Mouse (Mus musculus): Measurements from ENCODE around the gene Gstm4. TPM values are rescaled to one million over a fixed set of nuclear protein-coding genes. Genes with fewer than 3 reads are reported as not detected.
"Not testable (repeated sequence)": the region's sequence is repeated elsewhere in the genome, so short reads cannot be mapped to it uniquely, and the experiment has no call there.

Gstm4 gene
- polyA plus RNA-seq, 1 experiment from 2014 or later: 17.2 TPM

DNA sequence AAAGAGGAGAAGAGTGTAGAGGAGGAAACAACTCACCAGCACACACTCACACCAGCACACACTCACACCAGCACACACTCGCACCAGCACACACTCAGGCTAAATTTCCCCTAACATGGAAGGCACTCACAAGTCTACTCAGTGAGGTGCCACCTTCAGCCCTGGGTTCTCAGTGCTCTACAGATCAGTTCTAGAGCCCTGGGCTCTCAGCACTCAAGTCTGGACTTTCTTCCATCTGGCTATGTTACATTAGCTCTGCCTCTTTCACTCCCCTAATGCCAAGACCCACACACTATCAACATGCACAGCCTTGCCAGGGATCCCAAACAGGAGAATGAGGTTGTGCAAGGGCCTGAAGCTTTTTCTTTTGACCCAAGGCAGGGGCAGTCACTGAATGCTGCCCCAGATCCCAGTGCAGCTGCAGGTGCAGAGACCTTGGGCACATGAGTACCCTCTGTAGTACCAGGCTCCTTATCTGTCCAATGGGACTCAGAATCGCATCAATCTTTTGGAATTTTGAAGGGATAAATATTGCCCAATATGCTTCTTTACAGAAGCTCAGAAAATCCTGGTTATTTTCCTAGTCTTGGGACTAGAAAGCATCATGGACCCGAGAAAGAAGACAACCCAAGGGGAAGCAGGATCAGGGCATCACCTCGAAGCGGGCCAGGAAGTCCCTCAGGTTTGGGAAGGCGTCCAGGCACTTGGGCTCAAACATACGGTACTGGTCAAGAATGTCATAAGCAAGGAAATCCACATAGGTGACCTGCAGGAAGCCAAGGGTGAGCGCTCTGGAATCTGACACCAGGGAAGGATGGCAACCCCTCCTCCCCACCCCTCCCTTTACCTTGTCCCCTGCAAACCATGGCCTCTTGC, 30.4 kb downstream of the Gstm4 start:
- no peak overlapping the region for H3K4me3 ChIP-seq (ENCODE audit: low read length)
- H3K9ac ChIP-seq (ENCODE audit: low read depth, low read length): no peak overlapping the region
- no peak for ATAC-seq (ENCODE audit: low FRiP score, low TSS enrichment)
- H3K9me3 ChIP-seq (ENCODE audit: control insufficient read depth, low read length): no peaks in the 10 kb centered on the region
- 59% methylated on average over 8 of the region's 8 CpGs for WGBS
- H3K4me1 ChIP-seq (ENCODE audit: control insufficient read depth, insufficient read depth, low read length): 0 out of 2 replicates have a peak, but pooled peaks cover 4% of the 10 kb centered on the region
- no peaks in the 10 kb centered on the region for H3K27me3 ChIP-seq (ENCODE audit: control insufficient read depth, insufficient read depth, low read length)
- no peaks in the 10 kb centered on the region for H3K36me3 ChIP-seq (ENCODE audit: control insufficient read depth, insufficient read depth, low read length)
- H3K4me2 ChIP-seq (replicated peaks; ENCODE audit: low read depth, low read length): no peak overlapping the region
- no peak overlapping the region for H3K27ac ChIP-seq (ENCODE audit: low read depth, low read length)

DNA sequence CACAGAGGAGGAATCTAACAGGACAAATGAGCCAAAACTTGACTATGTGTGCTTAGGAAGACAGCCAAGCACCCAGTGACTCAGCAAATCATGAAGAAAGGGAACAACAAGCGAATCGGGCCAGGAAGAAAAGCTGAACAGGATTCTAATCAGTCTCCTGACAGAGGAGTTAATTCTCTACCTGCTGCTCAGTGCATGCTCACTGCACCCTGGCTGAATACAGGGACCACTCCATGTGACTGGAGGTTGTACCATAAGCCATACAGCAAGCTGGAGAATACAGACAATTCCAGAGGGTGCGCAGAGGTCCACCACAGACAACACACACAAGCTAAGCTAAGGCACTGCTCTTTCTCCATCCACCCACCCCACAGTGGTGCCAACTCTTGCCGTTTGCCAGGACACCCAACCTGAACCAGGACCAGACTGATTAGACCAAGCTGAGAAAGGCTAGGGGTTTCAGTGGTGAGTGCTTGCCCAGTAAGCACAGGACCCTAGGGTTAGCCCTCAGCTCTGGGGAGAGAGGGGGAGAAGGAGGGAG, 31.3 kb downstream of the Gstm4 start:
- Histone ChIP-seq H3K4me1 (ENCODE audit: control insufficient read depth, insufficient read depth, low read length) (0 out of 2 replicates have a peak, but pooled peaks cover 4% of the 10 kb centered on the region), H3K27me3 (ENCODE audit: control insufficient read depth, insufficient read depth, low read length) (no peaks in the 10 kb centered on the region), H3K4me3 (ENCODE audit: low read length) (no peak overlapping the region), H3K27ac (ENCODE audit: low read depth, low read length) (no peak overlapping the region), H3K9me3 (ENCODE audit: control insufficient read depth, low read length) (no peaks in the 10 kb centered on the region), H3K36me3 (ENCODE audit: control insufficient read depth, insufficient read depth, low read length) (no peaks in the 10 kb centered on the region), H3K9ac (ENCODE audit: low read depth, low read length) (no peak overlapping the region), H3K4me2 (replicated peaks; ENCODE audit: low read depth, low read length) (no peak overlapping the region)
- WGBS: 83% methylated on average over 4 of the region's 4 CpGs
- no peak for ATAC-seq (ENCODE audit: low FRiP score, low TSS enrichment)

DNA sequence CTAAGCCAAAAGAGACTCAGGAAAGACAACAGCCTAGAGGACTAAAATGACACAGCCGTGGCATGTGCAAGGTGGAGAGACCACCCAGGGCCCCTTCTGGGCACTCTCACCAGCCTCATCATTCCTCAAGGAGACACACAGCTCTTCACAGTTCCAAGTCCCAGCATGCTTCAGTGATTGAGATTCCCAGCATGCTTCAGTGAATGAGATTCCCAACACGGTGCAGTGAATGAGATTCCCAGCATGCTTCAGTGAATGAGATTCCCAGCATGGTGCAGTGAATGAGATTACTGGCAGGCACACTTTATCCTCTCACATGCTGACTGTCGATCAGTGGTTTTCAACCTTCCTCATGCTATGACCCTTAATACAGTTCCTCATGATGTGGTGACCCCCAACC, 33.1 kb downstream of the Gstm4 start:
- Histone ChIP-seq H3K4me1 (ENCODE audit: control insufficient read depth, insufficient read depth, low read length) (0 out of 2 replicates have a peak, but pooled peaks cover 4% of the 10 kb centered on the region), H3K27me3 (ENCODE audit: control insufficient read depth, insufficient read depth, low read length) (no peaks in the 10 kb centered on the region), H3K9ac (ENCODE audit: low read depth, low read length) (no peak overlapping the region), H3K9me3 (ENCODE audit: control insufficient read depth, low read length) (no peaks in the 10 kb centered on the region), H3K27ac (ENCODE audit: low read depth, low read length) (no peak overlapping the region), H3K4me3 (ENCODE audit: low read length) (no peak overlapping the region), H3K4me2 (replicated peaks; ENCODE audit: low read depth, low read length) (no peak overlapping the region), H3K36me3 (ENCODE audit: control insufficient read depth, insufficient read depth, low read length) (no peaks in the 10 kb centered on the region)
- 78% methylated on average over 3 of the region's 3 CpGs for WGBS
- no peak for ATAC-seq (ENCODE audit: low FRiP score, low TSS enrichment)

DNA sequence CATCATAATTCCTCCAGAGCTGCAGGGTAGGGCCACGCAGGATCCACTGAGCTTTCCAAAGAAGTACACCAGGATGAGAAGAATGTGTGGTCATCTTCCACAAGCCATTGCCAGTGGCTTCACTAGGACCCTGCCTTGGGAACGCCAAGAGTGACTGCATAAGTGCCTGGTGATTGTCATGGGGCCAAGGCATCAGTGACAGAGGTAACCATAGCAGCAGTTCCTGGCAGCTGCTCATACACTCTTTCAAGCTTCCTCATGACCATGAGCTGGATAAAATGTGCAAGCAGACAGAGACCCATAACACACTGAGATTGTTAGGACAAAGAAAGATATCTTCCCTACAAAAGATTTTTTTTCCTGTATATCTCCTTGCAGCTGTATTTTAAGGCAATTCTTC, 34.4 kb downstream of the Gstm4 start:
- no peak for ATAC-seq (ENCODE audit: low FRiP score, low TSS enrichment)
- no peak overlapping the region for H3K9ac ChIP-seq (ENCODE audit: low read depth, low read length)
- 0 out of 2 replicates have a peak, but pooled peaks cover 4% of the 10 kb centered on the region for H3K4me1 ChIP-seq (ENCODE audit: control insufficient read depth, insufficient read depth, low read length)
- H3K4me2 ChIP-seq (replicated peaks; ENCODE audit: low read depth, low read length): no peak overlapping the region
- H3K36me3 ChIP-seq (ENCODE audit: control insufficient read depth, insufficient read depth, low read length): no peaks in the 10 kb centered on the region
- 78% methylated on average over 2 of the region's 2 CpGs for WGBS
- no peak overlapping the region for H3K27ac ChIP-seq (ENCODE audit: low read depth, low read length)
- no peaks in the 10 kb centered on the region for H3K9me3 ChIP-seq (ENCODE audit: control insufficient read depth, low read length)
- no peaks in the 10 kb centered on the region for H3K27me3 ChIP-seq (ENCODE audit: control insufficient read depth, insufficient read depth, low read length)
- H3K4me3 ChIP-seq (ENCODE audit: low read length): no peak overlapping the region

DNA sequence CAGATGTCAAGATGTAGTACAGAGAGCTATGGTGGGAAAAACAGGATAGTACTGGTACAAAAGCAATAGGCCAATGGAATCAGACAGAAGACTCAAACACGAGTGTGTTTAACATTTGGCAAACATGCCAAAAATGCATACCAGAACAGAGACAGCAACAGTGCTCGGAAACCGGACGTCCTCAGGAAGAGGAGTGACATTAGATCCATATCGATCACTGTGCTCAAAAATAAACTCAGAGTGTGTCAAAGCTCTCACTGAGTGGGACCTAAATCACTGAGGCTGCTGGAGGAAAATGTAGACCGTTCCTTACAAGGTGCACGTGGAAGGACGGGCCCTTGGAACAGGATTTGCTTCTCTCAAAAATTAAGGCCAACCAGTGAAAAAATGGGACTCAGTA, 42.7 kb downstream of the Gstm4 start:
- H3K27me3 ChIP-seq (ENCODE audit: control insufficient read depth, insufficient read depth, low read length): no peaks in the 10 kb centered on the region
- ATAC-seq (ENCODE audit: low FRiP score, low TSS enrichment): no peak
- no peak overlapping the region for H3K9ac ChIP-seq (ENCODE audit: low read depth, low read length)
- no peaks in the 10 kb centered on the region for H3K36me3 ChIP-seq (ENCODE audit: control insufficient read depth, insufficient read depth, low read length)
- H3K9me3 ChIP-seq (ENCODE audit: control insufficient read depth, low read length): no peaks in the 10 kb centered on the region
- WGBS: 81% methylated on average over 8 of the region's 8 CpGs
- H3K4me2 ChIP-seq (replicated peaks; ENCODE audit: low read depth, low read length): no peak overlapping the region
- H3K27ac ChIP-seq (ENCODE audit: low read depth, low read length): no peak overlapping the region
- H3K4me3 ChIP-seq (ENCODE audit: low read length): no peak overlapping the region
- no peaks in the 10 kb centered on the region for H3K4me1 ChIP-seq (ENCODE audit: control insufficient read depth, insufficient read depth, low read length)

DNA sequence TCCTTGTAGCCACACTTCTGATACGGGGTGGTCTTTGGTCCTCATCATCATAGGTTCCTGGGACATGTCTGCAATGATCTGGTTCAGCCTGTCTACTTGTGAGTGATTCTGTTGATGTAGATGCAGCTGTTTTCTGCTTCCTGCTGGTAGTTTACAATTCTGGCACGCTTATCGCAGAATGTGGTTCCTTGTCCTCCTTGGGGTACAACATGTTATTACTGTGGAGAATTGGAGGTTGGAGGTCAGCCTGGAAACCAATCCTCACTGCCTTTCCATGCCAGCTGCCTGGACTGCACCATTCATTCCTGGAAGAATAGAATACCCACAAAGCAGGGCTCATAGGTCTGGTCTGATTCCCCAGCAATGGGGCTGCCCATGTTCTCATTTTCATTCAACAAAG, 45.2 kb downstream of the Gstm4 start:
- Histone ChIP-seq H3K9me3 (ENCODE audit: control insufficient read depth, low read length) (no peaks in the 10 kb centered on the region), H3K27ac (ENCODE audit: low read depth, low read length) (no peak overlapping the region), H3K4me2 (replicated peaks; ENCODE audit: low read depth, low read length) (no peak overlapping the region), H3K27me3 (ENCODE audit: control insufficient read depth, insufficient read depth, low read length) (no peaks in the 10 kb centered on the region), H3K9ac (ENCODE audit: low read depth, low read length) (no peak overlapping the region), H3K4me1 (ENCODE audit: control insufficient read depth, insufficient read depth, low read length) (no peaks in the 10 kb centered on the region), H3K4me3 (ENCODE audit: low read length) (no peak overlapping the region), H3K36me3 (ENCODE audit: control insufficient read depth, insufficient read depth, low read length) (no peaks in the 10 kb centered on the region)
- WGBS: 93% methylated on average over 3 of the region's 3 CpGs
- ATAC-seq (ENCODE audit: low FRiP score, low TSS enrichment): no peak

DNA sequence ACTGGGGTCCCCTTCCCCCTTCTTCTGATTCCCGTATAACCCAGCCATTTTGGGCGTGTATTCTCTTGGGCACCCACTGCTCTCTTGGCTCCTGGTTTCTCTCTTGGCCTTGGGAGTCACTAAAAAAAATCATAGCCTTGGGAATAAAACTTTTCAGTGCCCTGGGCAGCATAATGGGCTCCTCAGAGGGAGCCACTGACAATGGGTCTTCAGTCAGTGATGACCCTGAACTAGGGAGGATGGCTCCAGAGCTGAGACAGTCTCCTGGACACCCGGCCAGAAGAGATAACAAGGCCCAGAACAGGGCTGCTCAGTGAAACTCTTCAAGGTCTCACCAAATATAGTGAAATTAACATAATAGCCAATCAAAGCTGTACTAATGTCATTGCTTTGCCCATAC, 46.1 kb downstream of the Gstm4 start:
- H3K27me3 ChIP-seq (ENCODE audit: control insufficient read depth, insufficient read depth, low read length): no peaks in the 10 kb centered on the region
- 86% methylated on average over 3 of the region's 3 CpGs for WGBS
- ATAC-seq (ENCODE audit: low FRiP score, low TSS enrichment): no peak

DNA sequence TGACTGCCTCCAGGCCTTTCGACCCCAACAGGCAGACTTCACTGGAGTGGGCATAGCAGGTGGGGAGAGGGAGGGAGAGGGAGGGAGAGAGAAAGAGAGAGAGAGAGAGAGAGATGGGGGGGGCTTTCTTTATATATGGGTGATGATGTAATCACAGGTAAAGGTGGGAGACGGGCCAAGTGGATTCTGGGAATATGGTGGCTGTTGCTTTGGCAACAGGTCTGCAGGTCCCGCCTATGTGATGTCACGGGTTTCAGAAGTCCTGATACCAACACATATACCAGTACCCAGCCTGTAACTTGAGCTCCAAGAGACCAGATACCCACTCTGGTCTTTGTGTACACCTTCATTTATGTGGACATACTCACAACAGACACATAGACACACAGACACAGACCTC, 48.1 kb downstream of the Gstm4 start:
- no peak for ATAC-seq (ENCODE audit: low FRiP score, low TSS enrichment)
- H3K27me3 ChIP-seq (ENCODE audit: control insufficient read depth, insufficient read depth, low read length): no peaks in the 10 kb centered on the region

More for the DNA sequence above, 46.1 kb downstream of the Gstm4 start:
- Histone ChIP-seq H3K4me3 (ENCODE audit: low read length) (no peak overlapping the region), H3K9ac (ENCODE audit: low read depth, low read length) (no peak overlapping the region), H3K4me1 (ENCODE audit: control insufficient read depth, insufficient read depth, low read length) (no peaks in the 10 kb centered on the region), H3K27ac (ENCODE audit: low read depth, low read length) (no peak overlapping the region), H3K4me2 (replicated peaks; ENCODE audit: low read depth, low read length) (no peak overlapping the region), H3K36me3 (ENCODE audit: control insufficient read depth, insufficient read depth, low read length) (no peaks in the 10 kb centered on the region), H3K9me3 (ENCODE audit: control insufficient read depth, low read length) (no peaks in the 10 kb centered on the region)

DNA sequence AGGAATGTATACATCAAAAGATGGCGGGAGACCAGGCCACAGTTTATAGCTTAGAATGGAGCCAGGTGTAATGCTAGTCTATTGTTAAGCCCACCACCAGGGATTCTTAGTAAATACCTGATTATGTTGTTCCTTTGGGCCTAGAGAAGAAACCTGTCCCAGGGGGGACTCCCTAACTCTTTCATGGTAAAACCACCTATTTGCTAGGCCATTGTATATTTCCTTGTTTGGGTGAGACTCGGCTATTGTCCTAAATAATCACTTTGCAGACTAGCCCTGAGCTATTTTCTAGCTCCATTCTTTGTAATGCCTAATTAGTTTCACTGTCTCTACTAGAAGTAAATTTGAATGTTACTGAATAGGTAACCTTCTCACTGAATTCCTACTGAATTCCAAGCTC, 48.7 kb downstream of the Gstm4 start:
- H3K9me3 ChIP-seq (ENCODE audit: control insufficient read depth, low read length); H3K27ac ChIP-seq (ENCODE audit: low read depth, low read length); H3K9ac ChIP-seq (ENCODE audit: low read depth, low read length); H3K4me2 ChIP-seq (replicated peaks; ENCODE audit: low read depth, low read length); H3K36me3 ChIP-seq (ENCODE audit: control insufficient read depth, insufficient read depth, low read length); H3K27me3 ChIP-seq (ENCODE audit: control insufficient read depth, insufficient read depth, low read length); ATAC-seq (ENCODE audit: low FRiP score, low TSS enrichment); H3K4me1 ChIP-seq (ENCODE audit: control insufficient read depth, insufficient read depth, low read length); H3K4me3 ChIP-seq (ENCODE audit: low read length): not testable (repeated sequence)
- WGBS: 80% methylated on average over 2 of the region's 2 CpGs

More for the DNA sequence above, 48.1 kb downstream of the Gstm4 start:
- Histone ChIP-seq H3K4me2 (replicated peaks; ENCODE audit: low read depth, low read length) (no peak overlapping the region), H3K36me3 (ENCODE audit: control insufficient read depth, insufficient read depth, low read length) (no peaks in the 10 kb centered on the region), H3K4me1 (ENCODE audit: control insufficient read depth, insufficient read depth, low read length) (no peaks in the 10 kb centered on the region), H3K4me3 (ENCODE audit: low read length) (no peak overlapping the region), H3K9me3 (ENCODE audit: control insufficient read depth, low read length) (no peaks in the 10 kb centered on the region), H3K27ac (ENCODE audit: low read depth, low read length) (no peak overlapping the region), H3K9ac (ENCODE audit: low read depth, low read length) (no peak overlapping the region)
- 84% methylated on average over 4 of the region's 4 CpGs for WGBS

Measured in kidney, embryonic 14.5 days (tissue).